Mouse (Mus musculus) forebrain, embryonic 11.5 days (tissue): Measurements from ENCODE around the gene Slc5a4b. TPM values are rescaled to one million over a fixed set of nuclear protein-coding genes. Genes with fewer than 3 reads are reported as not detected.

Experiments
- ATAC-seq: fragments of 200-750 bp; cut with Nextera tagmentation; replicated peaks from 2 replicates; pipeline ENCODE4 v1.8.0; 2017; ENCODE audit warnings: moderate TSS enrichment; ENCODE audit not compliant: low FRiP score
- DNase-seq: peaks from one replicate; pipeline ENCODE4 v3.0.0-alpha.2; 2017; ENCODE audit warnings: low spot score
- H3K27ac ChIP-seq: fragments of 300-500 bp; sonication (generic); 2 replicates; pipeline ENCODE4 v1.5.1; 2014; ENCODE audit warnings: low read depth, low read length
- H3K27me3 ChIP-seq: fragments of 300-500 bp; sonication (generic); 2 replicates; pipeline ENCODE4 v1.6.1; 2014; ENCODE audit warnings: mild to moderate bottlenecking, low read length, mixed read lengths; ENCODE audit not compliant: control insufficient read depth, insufficient read depth
- H3K36me3 ChIP-seq: fragments of 300-500 bp; sonication (generic); 2 replicates; pipeline ENCODE4 v1.6.1; 2014; ENCODE audit warnings: mild to moderate bottlenecking, low read length, moderate library complexity, mixed read lengths; ENCODE audit not compliant: control insufficient read depth, insufficient read depth
- H3K4me1 ChIP-seq: fragments of 300-500 bp; sonication (generic); replicated peaks from 2 replicates; pipeline ENCODE4 v1.6.1; 2014; ENCODE audit warnings: low read length, mixed read lengths; ENCODE audit not compliant: control insufficient read depth, insufficient read depth
- H3K4me2 ChIP-seq: fragments of 300-500 bp; sonication (generic); 2 replicates; pipeline ENCODE4 v1.6.1; 2014; ENCODE audit warnings: low read depth, mild to moderate bottlenecking, low read length, moderate library complexity, mixed read lengths; ENCODE audit not compliant: severe bottlenecking
- H3K4me3 ChIP-seq: fragments of 300-500 bp; sonication (generic); 2 replicates; pipeline ENCODE4 v1.5.1; 2014; ENCODE audit warnings: low read depth, low read length
- H3K9ac ChIP-seq: fragments of 300-500 bp; sonication (generic); 2 replicates; pipeline ENCODE4 v1.6.1; 2014; ENCODE audit warnings: low read length
- H3K9me3 ChIP-seq: fragments of 300-500 bp; sonication (generic); 2 replicates; pipeline ENCODE4 v1.6.1; 2016; ENCODE audit warnings: low read length, mixed read lengths; ENCODE audit not compliant: control insufficient read depth
- WGBS: fragments of 180-500 bp; shearing (Covaris S2); extraction: QIAGEN DNeasy Blood & Tissue Kit; methylation state at CpG from one replicate; pipeline ENCODE4 v1.1.7; 2014; 5-methylcytosine and 5-hydroxymethylcytosine counted together
- polyA plus RNA-seq: library from polyadenylated mRNA; unstranded; fragments of >200 nt; fragmentation: Nextera tagmentation; extraction: Ambion mirVana; gene quantifications from 2 replicates; pipeline ENCODE4 v1.2.1, GENCODE M21; 2014

Gene Slc5a4b
- polyA plus RNA-seq, 1 experiment from 2014 or later: not detected

GRCm38 (mm10) chr10:76062439-76062838 lies 48.3 kb downstream of the Slc5a4b start:
- ATAC-seq (no peak), DNase-seq (no peak)
- Histone ChIP-seq H3K27ac (no peak overlapping the region), H3K4me3 (no peak overlapping the region), H3K4me2 (no peak overlapping the region), H3K36me3 (no peaks in the 10 kb centered on the region), H3K27me3 (no peaks in the 10 kb centered on the region), H3K4me1 (no peaks in the 10 kb centered on the region), H3K9ac (no peak overlapping the region), H3K9me3 (no peaks in the 10 kb centered on the region)
- 92% methylated on average over 5 of the region's 5 CpGs for WGBS

GRCm38 (mm10) chr10:76051860-76052259 lies 58.9 kb downstream of the Slc5a4b start:
- no peak overlapping the region for H3K27ac ChIP-seq
- no peaks in the 10 kb centered on the region for H3K9me3 ChIP-seq
- ATAC-seq (no peak), DNase-seq (no peak)
- no peak overlapping the region for H3K4me3 ChIP-seq
- no peaks in the 10 kb centered on the region for H3K36me3 ChIP-seq
- H3K4me2 ChIP-seq: no peak overlapping the region
- 79% methylated on average over 11 of the region's 11 CpGs for WGBS
- no peaks in the 10 kb centered on the region for H3K4me1 ChIP-seq
- no peaks in the 10 kb centered on the region for H3K27me3 ChIP-seq
- no peak overlapping the region for H3K9ac ChIP-seq

GRCm38 (mm10) chr10:76048967-76049366 lies 61.8 kb downstream of the Slc5a4b start:
- Histone ChIP-seq H3K27ac (no peak overlapping the region), H3K9ac (no peak overlapping the region), H3K36me3 (no peaks in the 10 kb centered on the region), H3K4me2 (no peak overlapping the region), H3K4me3 (no peak overlapping the region), H3K4me1 (no peaks in the 10 kb centered on the region), H3K9me3 (no peaks in the 10 kb centered on the region), H3K27me3 (no peaks in the 10 kb centered on the region)
- no peak for DNase-seq
- ATAC-seq: no peak
- 61% methylated on average over 6 of the region's 6 CpGs for WGBS

GRCm38 (mm10) chr10:76047182-76047869 lies 63.4 kb downstream of the Slc5a4b start:
- Histone ChIP-seq H3K9ac (no peak overlapping the region), H3K4me3 (no peak overlapping the region), H3K36me3 (no peaks in the 10 kb centered on the region; the same call in 1 of the 2 replicates), H3K27ac (no peak overlapping the region), H3K9me3 (no peaks in the 10 kb centered on the region), H3K27me3 (no peaks in the 10 kb centered on the region), H3K4me2 (no peak overlapping the region), H3K4me1 (no peaks in the 10 kb centered on the region)
- 52% methylated on average over 5 of the region's 5 CpGs for WGBS
- DNase-seq (no peak), ATAC-seq (no peak)

DNA sequence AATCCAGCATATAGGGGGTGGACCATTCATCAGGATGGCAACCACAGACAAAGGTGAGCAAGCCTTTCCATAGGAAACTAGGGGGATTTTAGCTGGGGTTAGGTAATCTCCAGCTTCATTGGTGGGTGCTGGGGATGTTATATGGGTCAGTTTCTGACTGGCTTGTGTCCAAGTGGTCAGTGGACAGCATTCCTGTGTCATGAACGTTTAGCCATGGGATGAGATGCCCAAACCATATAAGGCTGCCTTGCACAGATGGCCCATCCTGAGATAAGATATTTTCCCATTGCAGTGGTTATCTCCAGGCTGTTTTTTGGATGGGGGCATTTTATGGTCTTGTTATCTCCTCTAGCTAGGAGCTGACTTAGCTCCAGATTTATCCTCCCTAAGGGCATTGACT lies 64.0 kb downstream of the Slc5a4b start:
- Histone ChIP-seq H3K27me3 (no peaks in the 10 kb centered on the region), H3K4me1 (no peaks in the 10 kb centered on the region), H3K36me3 (no peaks in the 10 kb centered on the region; the same call in 1 of the 2 replicates), H3K9ac (no peak overlapping the region), H3K4me2 (no peak overlapping the region), H3K9me3 (no peaks in the 10 kb centered on the region), H3K4me3 (no peak overlapping the region), H3K27ac (no peak overlapping the region)
- 72% methylated on average over 1 of the region's 1 CpGs for WGBS
- ATAC-seq (no peak), DNase-seq (no peak)

- Histone ChIP-seq H3K4me1 (no peaks in the 10 kb centered on the region), H3K27me3 (no peaks in the 10 kb centered on the region), H3K9me3 (no peaks in the 10 kb centered on the region), H3K27ac (no peak overlapping the region), H3K4me2 (no peak overlapping the region), H3K4me3 (no peak overlapping the region), H3K36me3 (peaks cover 3% of the 10 kb centered on the region), H3K9ac (no peak overlapping the region)
- ATAC-seq: no peak
- 45% methylated on average over 5 of the region's 5 CpGs for WGBS
- DNase-seq: no peak
These were observed 65.4 kb downstream of the Slc5a4b start for GRCm38 (mm10) chr10:76045343-76045742.

DNA sequence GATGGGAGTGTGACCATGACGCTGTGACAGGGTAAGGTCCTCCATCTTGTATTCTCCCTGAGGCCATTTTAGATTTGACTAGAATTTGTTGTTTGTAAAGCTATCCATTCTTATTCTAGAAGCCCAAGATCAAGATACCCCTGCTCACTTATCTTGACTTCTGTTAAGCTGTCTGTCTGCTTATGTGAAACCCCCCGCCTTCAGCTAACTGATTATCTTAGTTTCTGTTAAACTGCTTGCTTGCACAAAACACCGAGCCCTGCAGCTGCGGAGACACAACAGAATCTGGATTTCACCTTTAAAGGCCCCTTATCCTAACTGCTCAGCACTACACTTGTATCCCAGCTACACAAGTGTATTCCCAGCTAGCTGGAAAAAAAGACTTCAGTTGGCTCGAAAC lies 73.8 kb downstream of the Slc5a4b start:
- Histone ChIP-seq H3K4me3 (no peak overlapping the region), H3K27ac (no peak overlapping the region), H3K4me1 (no peaks in the 10 kb centered on the region; the same call in 1 of the 2 replicates), H3K27me3 (no peaks in the 10 kb centered on the region), H3K9ac (no peak overlapping the region), H3K9me3 (no peaks in the 10 kb centered on the region), H3K4me2 (no peak overlapping the region), H3K36me3 (peaks cover 28% of the 10 kb centered on the region)
- 96% methylated on average over 5 of the region's 5 CpGs for WGBS
- DNase-seq: no peak
- ATAC-seq: no peak

DNA sequence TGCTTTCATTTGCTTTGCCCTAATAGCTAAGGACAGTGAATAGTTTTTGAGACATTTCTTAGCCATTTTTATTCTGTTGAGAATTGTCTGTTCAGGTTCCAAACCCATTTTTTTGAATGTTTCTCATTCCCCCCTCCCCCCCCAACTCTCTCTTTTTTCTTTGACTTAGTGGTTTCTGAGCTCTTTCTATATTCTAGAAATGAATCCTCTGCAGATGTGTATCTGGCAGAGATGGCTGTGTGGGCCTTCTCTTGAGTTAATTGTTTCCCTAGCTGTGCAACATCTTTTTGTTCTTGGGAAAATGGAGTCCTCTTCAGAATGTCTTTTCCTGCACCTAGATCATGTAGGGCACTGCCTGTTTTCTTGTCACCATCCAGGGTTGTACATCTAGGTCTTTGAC lies 75.5 kb downstream of the Slc5a4b start:
- DNase-seq (no peak), ATAC-seq (no peak)
- H3K9me3 ChIP-seq: no peaks in the 10 kb centered on the region
- H3K36me3 ChIP-seq: peaks cover 25% of the 10 kb centered on the region
- no peak overlapping the region for H3K4me3 ChIP-seq
- H3K27me3 ChIP-seq: no peaks in the 10 kb centered on the region
- no peak overlapping the region for H3K27ac ChIP-seq
- no peak overlapping the region for H3K4me2 ChIP-seq
- H3K9ac ChIP-seq: no peak overlapping the region
- no peaks in the 10 kb centered on the region; the same call in 1 of the 2 replicates for H3K4me1 ChIP-seq

GRCm38 (mm10) chr10:76034001-76034600 lies 76.7 kb downstream of the Slc5a4b start:
- 97% methylated on average over 8 of the region's 8 CpGs for WGBS
- no peak overlapping the region for H3K9ac ChIP-seq
- no peak overlapping the region for H3K4me2 ChIP-seq
- no peaks in the 10 kb centered on the region; the same call in 1 of the 2 replicates for H3K4me1 ChIP-seq
- DNase-seq (no peak), ATAC-seq (no peak)
- H3K27me3 ChIP-seq: no peaks in the 10 kb centered on the region
- no peaks in the 10 kb centered on the region for H3K9me3 ChIP-seq
- no peak overlapping the region for H3K4me3 ChIP-seq
- no peak overlapping the region for H3K27ac ChIP-seq
- peaks cover 13% of the 10 kb centered on the region for H3K36me3 ChIP-seq
